Mouse (Mus musculus) CD4-positive helper T cell, adult 2 months (primary cell): ENCODE measurements around the gene Acyp2.
A peak's percentile ranks its signal among the peaks of the same experiment; 100 is the strongest.
"Not testable (repeated sequence)": the region's sequence is repeated elsewhere in the genome, so short reads cannot be mapped to it uniquely, and the experiment has no call there.

Source experiments
- DNase-seq: peaks from one replicate; pipeline ENCODE4 v3.0.0-alpha.2; 2012; ENCODE audit warnings: low read depth, missing footprints, low spot score

The Acyp2 gene

GRCm38 (mm10) chr11:30649001-30649637 is at the start of gene Acyp2:
Acyp2 (minus strand) TSS chr11:30649587.
- DNase-seq = peak; percentile 85

- DNase-seq = no peak
These were observed 40.0 kb upstream of the Acyp2 start for GRCm38 (mm10) chr11:30689421-30689820.

GRCm38 (mm10) chr11:30676086-30676485 is 26.7 kb upstream of the Acyp2 start:
- DNase-seq = peak; percentile 11

DNA sequence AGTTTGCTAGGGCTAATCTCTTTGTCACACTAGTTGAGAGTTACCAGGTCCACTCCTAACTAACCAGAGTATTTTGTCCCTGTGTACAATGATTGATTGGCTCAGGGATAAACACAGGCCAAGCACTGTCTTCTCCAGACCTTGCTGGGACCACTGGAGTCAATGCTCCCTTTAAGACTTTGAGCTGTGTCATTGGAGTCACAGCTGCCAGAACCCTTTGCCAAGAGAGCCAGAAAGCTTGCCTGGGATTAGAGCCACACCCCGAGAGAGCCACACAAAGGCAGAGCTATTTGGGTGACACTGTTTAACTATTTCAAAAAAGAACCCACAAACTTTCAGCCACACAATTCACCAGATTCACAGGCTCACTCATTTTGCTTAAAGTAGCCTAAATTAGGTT is 23.3 kb upstream of the Acyp2 start:
- no peak for DNase-seq

GRCm38 (mm10) chr11:30663001-30663400 is 13.6 kb upstream of the Acyp2 start:
- no peak for DNase-seq

GRCm38 (mm10) chr11:30662591-30662990 is 13.2 kb upstream of the Acyp2 start:
- no peak for DNase-seq

DNA sequence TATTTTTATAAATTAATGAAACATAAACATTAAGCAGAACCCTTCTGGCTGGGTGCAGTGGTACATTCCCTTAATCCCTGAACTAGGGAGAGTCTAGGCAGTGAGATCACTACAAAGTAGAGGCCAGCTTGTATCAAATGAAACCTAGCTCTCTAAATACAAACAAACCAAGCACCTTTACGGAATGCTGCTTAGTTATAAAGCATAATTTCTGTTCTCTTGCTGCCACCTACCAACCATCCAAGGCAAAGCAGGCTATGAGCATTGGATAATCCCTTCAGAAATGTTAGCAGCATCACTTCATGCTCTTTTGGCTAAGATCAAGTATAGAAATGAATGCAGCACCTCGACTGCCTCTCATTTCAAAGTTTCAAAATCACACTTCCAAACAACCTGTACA is 7.7 kb upstream of the Acyp2 start:
- DNase-seq = peak; percentile 13

- DNase-seq = peak; percentile 11
These were observed 6.7 kb upstream of the Acyp2 start for GRCm38 (mm10) chr11:30656060-30656459.

- DNase-seq = no peak
These were observed 1.0 kb upstream of the Acyp2 start for GRCm38 (mm10) chr11:30650416-30650815.

DNA sequence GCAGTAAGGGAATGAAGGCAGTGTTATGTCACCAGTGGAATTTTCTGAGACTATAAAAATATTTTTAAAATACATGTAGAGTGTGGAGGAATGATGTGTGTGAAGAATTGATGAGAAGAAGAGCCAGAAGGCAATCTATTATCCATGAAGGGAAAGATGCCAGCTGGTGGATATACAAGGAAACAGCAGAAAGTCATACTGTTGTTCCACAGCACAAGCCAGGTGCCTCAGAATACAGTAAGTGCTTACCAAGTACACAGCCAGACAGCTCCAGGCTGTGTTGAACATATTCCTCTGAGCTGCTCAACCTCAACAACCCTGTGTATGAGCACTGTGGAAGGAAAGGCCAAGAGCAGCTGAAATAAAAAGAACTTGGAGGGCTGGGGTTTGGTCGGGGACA is 13.7 kb downstream of the Acyp2 start:
- no peak for DNase-seq

DNA sequence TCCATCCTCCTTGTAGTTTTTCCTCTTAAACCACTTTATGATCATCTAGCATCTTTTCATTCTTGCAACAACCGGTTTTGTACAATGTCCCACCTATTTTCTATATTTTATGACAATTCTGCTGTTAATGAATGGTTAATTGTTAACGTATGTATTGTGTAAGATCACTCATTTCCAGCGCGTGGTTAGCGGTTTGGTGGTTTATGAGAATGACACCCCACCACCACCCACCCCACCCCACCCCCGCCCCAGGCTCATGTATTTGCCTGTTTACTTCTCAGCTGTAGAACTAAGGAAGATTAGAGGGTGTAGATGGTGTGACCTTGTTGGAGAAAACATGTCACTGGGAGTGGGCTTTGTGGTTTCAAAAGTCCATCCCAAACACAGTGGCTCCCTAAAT is 18.9 kb downstream of the Acyp2 start:
- DNase-seq = no peak

- DNase-seq = no peak
These were observed 26.2 kb downstream of the Acyp2 start for GRCm38 (mm10) chr11:30623218-30623617.

GRCm38 (mm10) chr11:30621386-30622363 is 27.7 kb downstream of the Acyp2 start:
- DNase-seq = not testable (repeated sequence)

DNA sequence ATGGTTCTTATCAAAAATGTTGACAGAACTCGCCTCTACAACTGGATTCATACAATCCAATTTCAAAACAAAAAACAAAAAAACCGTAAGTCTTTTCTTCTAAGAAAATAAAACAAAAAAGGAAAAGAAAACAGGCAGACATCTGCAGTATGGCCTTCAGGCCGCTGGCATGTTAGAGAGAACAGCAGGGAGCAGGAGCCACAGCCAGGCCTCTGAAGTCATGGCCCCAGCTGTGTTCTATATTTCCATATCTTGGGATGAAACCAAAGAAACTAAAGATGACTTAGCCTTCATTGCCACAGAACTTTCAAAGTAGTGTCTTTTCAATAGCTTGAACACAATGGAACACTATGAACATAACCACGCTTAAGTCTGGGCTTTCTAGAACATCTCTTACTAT is 31.2 kb downstream of the Acyp2 start:
- DNase-seq = no peak

DNA sequence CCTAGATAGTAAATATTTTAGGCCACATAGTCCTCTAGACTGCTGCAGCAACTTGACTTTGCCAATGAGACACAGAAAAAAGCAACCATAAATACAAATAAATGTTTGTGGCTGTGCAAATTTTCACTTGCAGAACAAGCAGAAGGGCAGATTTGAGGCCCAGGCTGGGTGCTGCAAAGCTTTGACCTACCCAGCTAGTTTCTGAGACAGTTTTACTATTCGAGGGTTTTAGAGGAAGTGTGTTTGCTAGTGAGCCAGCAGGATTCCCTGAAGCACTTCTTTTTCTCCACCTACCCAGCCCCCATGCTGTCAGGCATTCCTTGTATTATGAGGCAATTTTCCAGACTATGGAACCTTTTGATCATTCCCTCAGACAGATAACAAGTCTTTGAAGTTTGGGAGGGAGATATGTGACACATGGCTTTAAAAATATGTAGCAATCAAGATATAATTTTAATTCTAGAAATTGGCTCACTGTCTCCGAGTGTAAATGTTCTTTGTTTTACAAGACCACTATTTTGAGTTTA is 31.8 kb downstream of the Acyp2 start:
- no peak for DNase-seq

GRCm38 (mm10) chr11:30615977-30616376 is 33.4 kb downstream of the Acyp2 start:
- no peak for DNase-seq

GRCm38 (mm10) chr11:30613916-30614546 is 35.4 kb downstream of the Acyp2 start:
- no peak for DNase-seq

- no peak for DNase-seq
These were observed 36.7 kb downstream of the Acyp2 start for GRCm38 (mm10) chr11:30612699-30613098.

- DNase-seq = no peak
These were observed 40.1 kb downstream of the Acyp2 start for GRCm38 (mm10) chr11:30609247-30609646.

- no peak for DNase-seq
These were observed 41.5 kb downstream of the Acyp2 start for GRCm38 (mm10) chr11:30607587-30608518.

- no peak for DNase-seq
These were observed 52.1 kb downstream of the Acyp2 start for GRCm38 (mm10) chr11:30597259-30597658.
